Mouse (Mus musculus): Measurements from ENCODE around the gene Abcb8.

Gene Abcb8

DNA sequence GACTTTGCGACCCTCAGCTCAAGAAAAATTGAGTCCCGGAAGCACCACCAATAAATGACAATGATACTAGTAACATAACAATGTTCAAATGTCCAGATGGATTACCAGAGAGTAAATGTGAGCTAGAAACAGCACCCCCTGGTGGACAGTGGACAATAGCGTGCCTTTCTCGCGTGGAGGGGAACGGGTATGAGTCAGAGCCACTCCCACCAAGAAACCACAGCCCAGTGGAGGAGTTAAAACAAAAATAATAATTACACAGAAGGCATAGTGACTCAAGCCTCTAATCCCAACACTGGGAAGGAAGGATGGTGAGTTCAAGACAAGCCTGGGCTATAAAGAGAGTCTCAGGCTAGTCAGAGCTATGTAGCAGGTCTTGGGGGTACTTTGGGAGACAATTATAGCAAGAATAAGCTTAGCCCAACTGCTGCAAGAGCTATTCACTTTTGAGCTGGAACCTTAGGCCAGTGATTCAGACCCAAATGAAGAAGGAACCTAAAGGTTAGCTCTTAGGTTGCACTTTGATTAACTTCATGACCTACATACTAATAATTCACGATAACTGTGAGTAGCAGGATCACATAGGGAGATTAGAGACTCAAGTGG, at the start of gene Abcb8:
Gene Abcb8 (plus strand): TSS at position 272 of the 606 bp plus-strand sequence.
- DNase-seq (ENCODE audit: low spot score), result peak; percentile 92

- DNase-seq (ENCODE audit: low spot score), result peak; percentile 64
Measured at GRCm38 (mm10) chr5:24343977-24344436, 49.5 kb upstream of the Abcb8 start.

DNA sequence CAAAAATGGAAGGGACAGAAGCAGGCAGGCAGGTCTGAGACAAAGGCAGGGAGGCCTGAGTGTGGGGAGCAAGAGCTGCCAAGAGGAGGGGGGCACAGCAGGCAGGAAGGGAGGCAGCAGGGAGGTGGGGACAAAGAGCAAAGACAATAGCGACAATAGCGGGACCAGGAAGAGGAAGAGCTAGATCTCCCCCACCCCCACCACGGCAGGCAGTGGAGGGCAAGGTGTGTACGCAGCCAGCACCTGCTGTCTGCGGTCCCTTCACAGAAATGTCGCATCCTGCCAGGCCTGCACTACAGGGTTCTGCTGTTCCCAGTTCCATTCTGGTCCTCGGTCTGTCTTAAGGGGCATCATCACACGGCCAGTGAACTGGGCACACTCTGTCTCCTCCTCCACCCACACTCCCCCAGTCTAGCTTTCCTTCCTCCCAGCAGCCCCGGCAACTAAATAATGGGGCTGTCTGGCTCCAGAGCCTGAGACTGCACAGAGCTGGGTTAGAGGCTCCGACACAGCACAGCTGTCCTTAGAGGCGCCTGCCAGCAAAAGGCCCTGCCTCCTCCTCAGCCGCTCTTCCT, 48.9 kb upstream of the Abcb8 start:
- DNase-seq (ENCODE audit: low spot score), result peak; percentile 63

DNA sequence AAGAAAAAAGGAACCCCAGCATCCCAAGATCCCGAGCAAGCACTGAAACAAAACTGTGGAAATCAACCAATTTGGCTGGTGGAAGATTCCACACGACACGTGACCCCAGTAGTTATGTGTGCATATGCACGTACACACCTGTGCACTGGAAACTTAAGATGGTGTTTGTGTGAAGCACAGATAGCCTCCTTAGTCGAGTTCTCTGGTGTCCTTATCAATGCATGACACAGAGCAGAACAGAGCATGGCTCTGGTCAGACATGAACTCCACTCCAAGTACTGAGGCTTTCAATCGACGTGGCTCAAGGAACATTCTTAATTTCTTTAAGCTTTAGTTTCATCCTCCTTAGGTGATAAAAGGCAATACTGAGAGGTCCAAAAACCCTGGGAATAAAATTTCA, 47.1 kb upstream of the Abcb8 start:
- no peak for DNase-seq (ENCODE audit: low spot score)

DNA sequence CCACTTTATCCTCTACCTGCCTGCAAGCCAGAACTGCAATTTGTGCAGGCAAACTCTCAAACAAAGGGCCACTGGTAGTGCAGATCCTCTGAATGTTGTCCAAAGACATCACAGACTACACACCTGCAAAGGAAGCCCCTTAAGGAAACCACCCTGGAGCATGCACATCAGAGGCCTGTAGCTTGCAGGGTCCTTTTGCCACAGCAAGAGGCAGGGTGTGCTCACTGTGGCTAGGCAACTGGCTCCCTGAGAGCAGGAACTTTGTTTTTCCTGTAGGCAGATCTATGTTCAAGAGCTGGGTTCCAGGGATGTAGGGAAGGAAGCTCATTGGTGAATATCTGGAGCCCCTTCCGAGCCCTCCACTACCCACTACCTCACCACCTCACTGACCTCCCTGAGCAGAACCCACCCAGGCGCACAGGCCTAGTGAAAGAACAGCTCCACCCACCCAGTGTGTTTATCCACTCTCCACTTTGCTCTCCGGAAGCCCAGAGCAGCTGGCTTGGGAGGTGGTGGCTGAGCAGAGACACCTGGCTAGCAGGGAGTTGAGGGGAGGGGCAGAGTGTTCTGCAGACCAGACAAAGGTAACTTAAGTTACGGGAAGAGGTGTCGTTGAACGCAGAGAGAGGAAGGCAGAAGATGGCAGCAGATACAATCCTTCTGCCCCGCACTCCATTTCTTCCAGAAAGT, 46.1 kb upstream of the Abcb8 start:
- DNase-seq (ENCODE audit: low spot score), result peak; percentile 45

DNA sequence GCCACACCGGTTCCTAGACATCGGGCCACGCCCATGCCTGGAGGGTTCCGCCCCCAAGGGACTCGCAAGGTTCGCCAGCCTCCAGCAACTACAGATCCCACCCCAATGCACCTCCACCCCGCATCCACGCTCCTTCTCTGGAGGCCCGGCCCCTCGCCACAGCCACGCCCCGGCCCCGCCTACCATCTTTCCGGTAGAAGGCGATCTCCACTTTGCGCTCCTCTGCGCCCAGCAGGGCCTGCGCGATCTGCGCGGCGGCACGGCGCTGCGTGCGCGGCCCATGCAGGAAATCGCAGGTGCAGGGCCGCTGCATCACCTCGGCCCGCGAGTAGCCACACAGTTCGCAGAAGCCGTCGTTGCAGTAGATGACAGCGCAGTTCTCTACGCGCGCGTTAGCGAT, 45.3 kb upstream of the Abcb8 start:
- peak; percentile 92 for DNase-seq (ENCODE audit: low spot score)

- peak; percentile 78 for DNase-seq (ENCODE audit: low spot score)
Measured at GRCm38 (mm10) chr5:24348546-24348945, 44.9 kb upstream of the Abcb8 start.

DNA sequence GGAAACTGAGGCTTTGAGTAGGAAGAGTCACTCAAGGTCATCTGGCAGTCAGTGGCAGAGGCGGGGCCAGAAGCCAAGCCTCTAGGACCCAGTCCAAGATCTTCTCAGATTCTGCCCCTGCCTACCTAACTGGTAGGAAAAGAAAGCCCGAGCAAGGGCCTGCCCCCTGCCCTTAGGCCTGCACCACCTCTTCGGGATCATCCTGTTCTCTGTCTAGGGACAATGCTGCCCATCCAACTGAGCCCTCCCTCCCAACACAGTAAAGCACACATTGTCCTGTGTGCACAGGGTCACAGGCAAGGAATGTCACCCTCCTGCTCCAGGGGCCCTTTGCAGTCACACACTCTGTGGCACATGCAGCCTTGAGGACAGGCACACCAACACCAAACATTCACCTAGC, 43.4 kb upstream of the Abcb8 start:
- peak; percentile 58 for DNase-seq (ENCODE audit: low spot score)

DNA sequence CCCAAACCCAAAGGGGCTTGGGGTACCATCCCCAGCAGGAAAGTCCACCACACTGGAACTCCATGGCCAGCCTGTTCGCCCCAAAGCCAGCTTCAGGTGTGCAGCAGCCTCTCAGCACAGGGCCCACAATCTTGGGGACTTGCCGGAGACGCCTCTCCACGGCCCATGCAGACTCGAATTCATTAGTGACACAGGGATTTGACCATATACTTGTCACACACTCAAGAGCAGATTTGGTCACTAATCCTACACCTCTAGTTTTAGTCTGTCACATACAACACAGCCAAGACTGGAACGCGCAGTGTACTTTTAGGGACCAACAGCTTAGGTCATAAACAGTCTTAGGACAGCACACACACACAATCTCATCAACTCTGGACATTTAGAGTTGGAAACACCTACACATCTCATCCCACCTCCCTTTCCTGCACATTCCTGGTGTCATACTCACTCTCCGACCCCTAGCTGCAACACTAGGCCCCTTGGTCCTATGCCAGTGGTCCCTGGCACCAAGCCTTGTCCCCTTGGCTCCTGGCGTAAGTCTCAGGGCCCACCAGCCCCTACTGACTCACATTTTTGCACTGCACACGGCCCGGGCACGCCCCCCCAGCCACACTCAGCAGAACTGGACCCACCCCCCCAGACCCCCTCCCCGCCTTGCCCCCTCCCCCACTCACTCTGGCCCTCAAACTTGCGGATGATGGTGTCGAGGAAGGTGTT, 42.8 kb upstream of the Abcb8 start:
- peak; percentile 71 for DNase-seq (ENCODE audit: low spot score)

DNA sequence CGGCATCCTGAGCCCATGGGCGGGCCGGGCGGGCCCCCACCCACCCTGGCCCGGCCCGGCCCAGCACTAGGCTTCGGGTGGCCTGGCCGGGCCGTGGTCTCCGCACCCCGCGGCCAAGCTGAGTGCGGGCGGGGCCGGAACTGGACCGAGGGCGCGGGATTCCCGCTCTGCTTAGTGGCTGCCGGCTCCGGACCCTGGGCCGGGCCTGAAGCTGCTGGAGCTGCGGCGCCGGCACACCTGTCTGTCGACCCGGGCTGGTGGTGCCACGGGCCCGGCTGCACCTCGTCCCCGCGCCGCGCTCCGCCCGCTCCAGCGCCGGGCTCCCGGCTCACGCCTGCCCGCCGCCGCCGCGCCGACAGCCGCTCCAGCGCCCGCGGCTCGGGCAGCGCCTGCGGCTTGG, 42.2 kb upstream of the Abcb8 start, which contains the start of gene Kcnh2:
Gene Kcnh2 (minus strand): TSS at position 327 of the 400 bp plus-strand sequence.
- DNase-seq (ENCODE audit: low spot score), result no peak

- DNase-seq (ENCODE audit: low spot score), result peak; percentile 94
Measured at GRCm38 (mm10) chr5:24351701-24352171, 41.7 kb upstream of the Abcb8 start.

DNA sequence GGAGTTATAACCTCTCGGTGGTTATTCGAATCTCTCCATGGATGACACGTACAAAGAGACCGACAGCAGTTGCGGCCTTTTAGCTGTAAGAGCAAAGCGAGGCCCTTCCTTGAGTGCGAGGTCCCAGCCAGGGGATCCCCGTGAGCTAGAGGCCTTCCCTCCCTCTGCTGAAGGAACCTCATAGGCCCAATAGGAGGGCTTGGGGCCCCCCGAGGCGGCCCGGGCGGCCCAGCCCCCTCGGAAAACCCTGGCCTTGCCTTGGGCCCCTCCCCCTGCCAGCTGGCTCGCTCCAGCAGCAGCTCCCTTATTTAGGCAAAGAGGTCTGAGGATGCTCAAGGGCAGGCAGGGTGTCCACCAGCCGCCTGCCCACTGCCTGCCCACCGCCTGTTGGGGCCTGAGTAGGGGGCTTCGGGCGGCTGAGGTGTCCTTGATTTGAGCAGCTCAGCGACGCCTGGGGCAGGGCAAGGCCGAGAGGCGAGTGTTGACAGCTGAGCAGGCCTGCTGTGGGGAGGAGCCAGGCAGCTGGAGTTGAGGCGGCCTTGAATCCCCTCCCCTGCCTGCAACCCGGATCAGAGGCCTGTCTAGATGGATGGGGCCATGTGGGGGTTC, 41.1 kb upstream of the Abcb8 start:
- peak; percentile 84 for DNase-seq (ENCODE audit: low spot score)

GRCm38 (mm10) chr5:24353327-24353726, 40.1 kb upstream of the Abcb8 start:
- peak; percentile 53 for DNase-seq (ENCODE audit: low spot score)

DNA sequence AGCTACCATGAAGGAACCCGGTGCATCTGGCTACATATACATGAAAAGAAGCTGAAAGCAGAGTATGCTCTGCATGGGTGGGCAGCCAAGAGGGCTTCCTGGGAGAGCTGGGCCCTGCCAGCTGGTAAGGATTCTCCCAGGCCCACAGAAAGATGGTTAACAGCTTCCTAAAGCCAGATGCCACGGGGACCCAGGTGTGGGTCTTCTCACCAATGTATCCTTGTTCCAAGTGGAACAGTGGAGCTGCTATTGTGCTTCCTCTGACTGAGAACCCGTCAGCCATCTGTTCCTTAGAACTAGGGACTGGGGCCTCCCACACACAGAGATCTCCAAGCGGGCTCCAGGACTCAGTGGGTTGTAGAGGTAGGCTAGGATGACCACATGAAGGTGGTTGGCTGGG, 36.7 kb upstream of the Abcb8 start:
- DNase-seq (ENCODE audit: low spot score), result no peak

DNA sequence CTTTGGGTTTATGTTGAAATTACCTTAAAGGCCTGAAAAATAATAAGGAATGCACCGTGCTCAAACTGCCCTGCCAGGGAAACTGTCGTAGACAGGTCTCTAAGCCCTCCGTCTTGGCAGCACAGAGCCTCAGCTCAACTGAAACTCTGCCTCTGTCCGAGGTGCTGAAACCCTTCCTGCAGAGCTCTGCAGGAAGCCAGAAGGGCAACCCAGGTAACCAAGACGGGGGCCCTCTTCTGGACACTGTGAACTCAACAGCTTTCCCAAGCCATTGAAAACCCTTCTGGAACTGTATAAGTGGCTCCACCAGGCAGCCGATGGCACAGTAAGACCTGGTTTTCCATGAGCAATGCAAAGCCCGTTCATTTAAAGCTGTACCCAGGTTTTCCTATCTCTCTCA, 36.0 kb upstream of the Abcb8 start:
- peak; percentile 93 for DNase-seq (ENCODE audit: low spot score)

GRCm38 (mm10) chr5:24360792-24361454, 32.5 kb upstream of the Abcb8 start:
- DNase-seq (ENCODE audit: low spot score), result peak; percentile 89

- peak; percentile 36 for DNase-seq (ENCODE audit: low spot score)
Measured at GRCm38 (mm10) chr5:24363467-24363866, 30.0 kb upstream of the Abcb8 start.

DNA sequence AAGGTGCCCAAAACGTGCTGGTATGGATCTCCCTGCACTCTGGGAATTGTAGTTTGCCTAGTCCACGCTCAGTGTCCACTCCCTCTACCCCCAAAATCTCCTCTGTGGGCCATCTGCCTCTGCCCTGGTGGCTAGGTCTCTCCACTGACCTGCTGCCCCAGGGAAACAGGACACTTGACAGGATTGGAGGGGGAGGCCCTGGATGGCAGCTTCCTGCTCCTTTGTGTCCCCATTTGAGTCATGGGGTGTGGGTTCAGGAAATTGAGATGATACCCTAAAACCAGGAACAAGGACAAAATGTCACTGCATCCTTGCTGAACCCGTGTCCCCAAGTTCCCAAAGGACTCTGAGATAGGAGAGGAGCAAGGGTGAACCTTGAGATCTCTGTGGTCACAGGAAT, 29.4 kb upstream of the Abcb8 start:
- peak; percentile 33 for DNase-seq (ENCODE audit: low spot score)

DNA sequence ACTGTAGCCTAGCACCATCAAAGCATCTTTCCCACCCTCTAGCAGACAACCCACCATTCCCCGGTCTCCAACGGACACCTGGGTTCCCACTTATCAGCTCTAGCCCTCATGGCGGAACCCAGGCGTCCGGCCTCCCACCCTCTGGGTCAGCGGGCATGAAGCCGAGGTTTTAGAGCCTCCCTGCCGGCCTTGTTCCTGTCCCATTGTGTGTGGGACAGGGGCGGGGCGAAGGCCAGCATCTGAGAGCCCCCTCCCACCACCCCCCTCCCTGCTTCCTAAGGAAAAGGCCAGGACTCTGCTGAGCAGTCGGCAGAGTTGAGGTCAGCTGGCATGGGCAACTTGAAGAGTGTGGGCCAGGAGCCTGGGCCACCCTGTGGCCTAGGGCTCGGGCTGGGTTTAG, 29.0 kb upstream of the Abcb8 start, which contains the start of gene Nos3:
Gene Nos3 (plus strand): TSS at position 303 of the 400 bp plus-strand sequence.
- DNase-seq (ENCODE audit: low spot score), result peak; percentile 43

DNA sequence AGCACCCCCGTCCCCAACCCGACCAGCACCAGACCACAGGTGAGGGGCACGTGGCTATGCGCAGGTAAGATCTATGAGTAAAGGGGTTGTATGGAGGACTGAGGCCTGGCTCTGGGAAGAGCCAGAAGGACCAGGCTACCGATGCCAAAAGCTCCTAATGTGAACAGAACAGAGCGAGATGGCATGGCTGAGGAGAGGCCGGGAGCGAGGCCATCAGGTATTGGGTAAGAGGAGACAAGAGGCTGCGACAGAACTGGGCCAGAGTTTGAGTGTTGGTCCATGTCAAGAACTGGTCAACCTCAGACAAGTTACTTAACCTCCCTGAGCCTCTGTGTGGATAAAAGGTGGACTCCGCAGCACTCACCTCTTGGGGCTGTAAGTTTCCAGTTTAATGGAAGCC, 28.5 kb upstream of the Abcb8 start:
- DNase-seq (ENCODE audit: low spot score), result no peak

- DNase-seq (ENCODE audit: low spot score), result peak; percentile 36
Measured at GRCm38 (mm10) chr5:24365528-24365927, 27.9 kb upstream of the Abcb8 start.
